Mouse (Mus musculus) limb, embryonic 10.5 days (tissue): ENCODE data around the gene Zfp943. TPM values are rescaled to one million over a fixed set of nuclear protein-coding genes. Genes with fewer than 3 reads are reported as not detected.
"Not testable (repeated sequence)": the region's sequence is repeated elsewhere in the genome, so short reads cannot be mapped to it uniquely, and the experiment has no call there.

Source experiments
- DNase-seq: peaks from one replicate; pipeline ENCODE4 v3.0.0-alpha.2; 2017; ENCODE audit warnings: low spot score
- H3K27ac ChIP-seq: fragments of 300-500 bp; sonication (generic); 2 replicates; pipeline ENCODE4 v1.5.1; 2016; ENCODE audit warnings: mild to moderate bottlenecking
- H3K27me3 ChIP-seq: fragments of 300-500 bp; sonication (generic); 2 replicates; pipeline ENCODE4 v1.6.1; 2016; ENCODE audit warnings: low read depth, mild to moderate bottlenecking; ENCODE audit not compliant: poor library complexity, severe bottlenecking
- H3K36me3 ChIP-seq: fragments of 300-500 bp; sonication (generic); 2 replicates; pipeline ENCODE4 v1.6.1; 2016; ENCODE audit warnings: mild to moderate bottlenecking, moderate library complexity
- H3K4me1 ChIP-seq: fragments of 300-500 bp; sonication (generic); 2 replicates; pipeline ENCODE4 v1.6.1; 2016
- H3K4me3 ChIP-seq: fragments of 300-500 bp; sonication (generic); 2 replicates; pipeline ENCODE4 v1.5.1; 2016; ENCODE audit warnings: mild to moderate bottlenecking, moderate library complexity
- H3K9me3 ChIP-seq: fragments of 300-500 bp; sonication (generic); replicated peaks from 2 replicates; pipeline ENCODE4 v1.6.1; 2016; ENCODE audit warnings: mild to moderate bottlenecking
- WGBS: fragments of 180-500 bp; shearing (Covaris S2); methylation state at CpG from one replicate; pipeline ENCODE4 v1.1.7; 2016; 5-methylcytosine and 5-hydroxymethylcytosine counted together
- polyA plus RNA-seq: library from polyadenylated mRNA; unstranded; fragments of >200 nt; fragmentation: Nextera tagmentation; extraction: Ambion mirVana; gene quantifications from 2 replicates; pipeline ENCODE4 v1.2.1, GENCODE M21; 2016

Zfp943 gene
- 11.6 and 15.5 TPM in 2 replicates for polyA plus RNA-seq

GRCm38 (mm10) chr17:21962107-21962907 is at the start of gene Zfp943, which contains the start of gene Zfp942:
Gene Zfp943 (plus strand): TSS chr17:21962552.
Gene Zfp942 (minus strand): TSS chr17:21962464.
- H3K27ac ChIP-seq = peak within 1 kb of the TSS; percentile 85
- peak; percentile 77 for DNase-seq
- H3K4me1 ChIP-seq, H3K36me3 ChIP-seq, H3K27me3 ChIP-seq, H3K9me3 ChIP-seq: not testable (repeated sequence)
- H3K4me3 ChIP-seq = peak within 1 kb of the TSS; percentile 66
- under 1% methylated on average over 43 of the region's 55 CpGs for WGBS

DNA sequence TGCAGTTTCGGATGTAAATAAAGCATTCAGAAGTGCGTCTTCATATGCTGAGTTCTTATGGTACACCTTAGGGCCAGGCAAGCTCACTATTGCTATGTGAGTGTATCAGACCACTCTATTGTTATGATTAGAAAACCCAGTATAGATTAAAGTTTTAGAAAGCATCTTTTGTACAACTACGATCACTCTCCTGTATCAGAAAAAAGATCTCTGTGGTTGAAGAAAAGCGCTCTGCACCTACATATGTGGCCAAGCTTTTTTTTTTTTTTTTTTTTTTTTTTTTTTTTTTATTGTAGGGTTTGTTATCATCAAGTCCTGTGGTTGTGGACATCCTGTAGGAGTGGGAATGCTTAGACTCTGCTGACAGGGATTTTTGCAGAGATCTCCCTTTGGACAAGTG is 950 bp downstream of the Zfp943 start:
- no peaks in the 10 kb centered on the region for H3K27me3 ChIP-seq
- H3K4me1 ChIP-seq = peaks cover 6% of the 10 kb centered on the region
- no peak for DNase-seq
- H3K4me3 ChIP-seq = peak overlapping the region; percentile 66
- WGBS = 70% methylated on average over 4 of the region's 4 CpGs
- no peak overlapping the region for H3K27ac ChIP-seq
- peaks cover 10% of the 10 kb centered on the region for H3K36me3 ChIP-seq
- no peaks in the 10 kb centered on the region for H3K9me3 ChIP-seq

GRCm38 (mm10) chr17:22035594-22035993 is 73.2 kb downstream of the Zfp943 start:
- H3K27ac ChIP-seq, H3K9me3 ChIP-seq, DNase-seq, H3K4me3 ChIP-seq, H3K36me3 ChIP-seq, H3K4me1 ChIP-seq, H3K27me3 ChIP-seq: not testable (repeated sequence)
- 41% methylated on average over 1 of the region's 1 CpGs for WGBS

- Histone ChIP-seq H3K4me3 (no peak overlapping the region), H3K27me3 (no peaks in the 10 kb centered on the region), H3K9me3 (0 out of 2 replicates have a peak, but pooled peaks cover 4% of the 10 kb centered on the region), H3K4me1 (no peaks in the 10 kb centered on the region), H3K27ac (no peak overlapping the region), H3K36me3 (no peaks in the 10 kb centered on the region)
- no peak for DNase-seq
- 72% methylated on average over 2 of the region's 2 CpGs for WGBS
These were observed 87.1 kb downstream of the Zfp943 start for GRCm38 (mm10) chr17:22049403-22049802.

- no peak for DNase-seq
- 0 out of 2 replicates have a peak, but pooled peaks cover 4% of the 10 kb centered on the region for H3K9me3 ChIP-seq
- WGBS = 84% methylated on average over 2 of the region's 2 CpGs
- no peak overlapping the region for H3K27ac ChIP-seq
- H3K36me3 ChIP-seq = no peaks in the 10 kb centered on the region
- no peaks in the 10 kb centered on the region for H3K4me1 ChIP-seq
- H3K4me3 ChIP-seq = no peak overlapping the region
- H3K27me3 ChIP-seq = no peaks in the 10 kb centered on the region
These were observed 90.9 kb downstream of the Zfp943 start for GRCm38 (mm10) chr17:22053211-22053610.

- Histone ChIP-seq H3K36me3 (no peaks in the 10 kb centered on the region), H3K9me3 (no peaks in the 10 kb centered on the region), H3K4me1 (no peaks in the 10 kb centered on the region), H3K27me3 (peaks cover 5% of the 10 kb centered on the region; the same call in 1 of the 2 replicates), H3K27ac (peak overlapping the region; percentile 75), H3K4me3 (peak overlapping the region; percentile 72)
- DNase-seq = peak; percentile 65
- 3% methylated on average over 57 of the region's 57 CpGs for WGBS
These were observed 118.8 kb downstream of the Zfp943 start for GRCm38 (mm10) chr17:22081031-22081631.

DNA sequence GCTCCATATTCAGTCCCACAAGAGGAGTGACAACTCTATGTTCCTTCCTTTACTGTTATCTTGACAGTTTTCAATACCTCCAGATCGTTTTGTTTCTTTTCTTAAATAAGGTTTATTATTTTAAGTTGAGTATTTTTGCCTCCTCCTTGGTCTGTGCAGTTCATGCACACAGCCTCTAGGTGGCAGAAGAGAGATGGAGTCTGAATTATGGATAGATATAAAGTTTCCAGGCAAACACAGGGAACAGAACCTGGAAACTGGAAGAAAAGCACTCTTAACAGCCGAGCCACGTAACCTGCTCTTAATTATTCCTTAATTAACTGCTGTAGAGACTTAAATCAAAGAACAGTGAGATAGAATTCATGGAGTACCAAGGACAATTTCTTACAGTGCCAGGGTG is 120.9 kb downstream of the Zfp943 start:
- H3K27me3 ChIP-seq, H3K4me1 ChIP-seq, H3K27ac ChIP-seq, H3K9me3 ChIP-seq, H3K36me3 ChIP-seq, H3K4me3 ChIP-seq: not testable (repeated sequence)
- 27% methylated on average over 3 of the region's 3 CpGs for WGBS
- DNase-seq = peak; percentile 32

DNA sequence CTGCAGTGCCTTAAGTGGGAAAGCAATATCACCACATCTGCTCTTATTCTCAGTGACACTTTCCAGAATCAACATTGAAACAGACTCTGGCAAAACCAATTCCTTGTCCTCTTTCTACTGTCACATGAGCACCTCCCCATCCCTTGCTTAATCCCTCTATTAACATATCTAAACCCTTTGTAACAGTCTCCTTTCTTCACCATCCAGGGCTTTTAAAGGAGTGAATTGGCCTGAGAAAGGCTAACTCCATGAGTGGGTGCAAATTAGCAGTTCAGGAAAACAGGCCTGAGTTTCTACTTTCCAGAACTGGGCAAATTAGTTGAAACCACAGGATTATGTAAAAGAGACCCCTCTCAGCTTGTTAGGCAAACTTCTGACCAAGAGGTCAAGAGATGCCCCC is 156.4 kb downstream of the Zfp943 start:
- Histone ChIP-seq H3K27me3 (no peaks in the 10 kb centered on the region), H3K4me3 (no peak overlapping the region), H3K36me3 (no peaks in the 10 kb centered on the region), H3K4me1 (no peaks in the 10 kb centered on the region), H3K9me3 (no peaks in the 10 kb centered on the region), H3K27ac (no peak overlapping the region)
- DNase-seq = no peak

Other genes starting within 250 kb of the Zfp943 start
- 5.0 and 8.6 TPM in 2 replicates for gene Zfp229, start 231.8 kb upstream of the Zfp943 start, polyA plus RNA-seq
- gene Zfp820, start 116.8 kb upstream of the Zfp943 start, polyA plus RNA-seq = 5.9 and 7.1 TPM in 2 replicates
- 4.0 and 6.0 TPM in 2 replicates for gene Zfp995, start 52.6 kb upstream of the Zfp943 start, polyA plus RNA-seq
- 22.5 and 25.3 TPM in 2 replicates for gene Zfp942, start 88 bp upstream of the Zfp943 start, polyA plus RNA-seq
- 1.2 and 1.6 TPM in 2 replicates for gene Zfp947, start 203.6 kb downstream of the Zfp943 start, polyA plus RNA-seq